Mouse (Mus musculus) C2C12 (cell line): Measurements from ENCODE around the gene Dapk1.

Source experiments
- CEBPB ChIP-seq: IDR thresholded peaks from one replicate; pipeline ENCODE4 v1.6.1; 2011; ENCODE audit warnings: low read depth, mild to moderate bottlenecking, control low read depth, moderate library complexity
- CTCF ChIP-seq: IDR thresholded peaks from one replicate; pipeline ENCODE4 v1.5.1; 2011; ENCODE audit not compliant: control insufficient read depth, insufficient read depth, insufficient read length
- FOSL1 ChIP-seq: IDR thresholded peaks from one replicate; pipeline ENCODE4 v1.8.0; 2011; ENCODE audit warnings: mild to moderate bottlenecking, low read length; ENCODE audit not compliant: poor library complexity, insufficient read depth, severe bottlenecking
- MAX ChIP-seq: IDR thresholded peaks from one replicate; pipeline ENCODE4 v1.6.1; 2011; ENCODE audit warnings: mild to moderate bottlenecking, control low read depth
- MYOD1 ChIP-seq: IDR thresholded peaks from one replicate; pipeline ENCODE4 v1.6.1; 2011; ENCODE audit warnings: low read depth; ENCODE audit not compliant: control insufficient read depth, insufficient read length
- MYOG ChIP-seq: IDR thresholded peaks from one replicate; pipeline ENCODE4 v1.6.1; 2011; ENCODE audit not compliant: control insufficient read depth, insufficient read length; ENCODE audit errors: extremely low read depth
- USF1 ChIP-seq: IDR thresholded peaks from one replicate; pipeline ENCODE4 v1.6.1; 2011; ENCODE audit warnings: low read depth, mild to moderate bottlenecking, control low read depth, moderate library complexity

- TF ChIP-seq CTCF (no peak), MAX (no peak), MYOG (no peak), USF1 (no peak), CEBPB (no peak), FOSL1 (no peak), MYOD1 (no peak)
These were observed 90.2 kb downstream of the Dapk1 start for GRCm38 (mm10) chr13:60691940-60692339.
